Mouse (Mus musculus) midbrain, embryonic 15.5 days (tissue): Measurements from ENCODE around the gene B4galt4. TPM values are rescaled to one million over a fixed set of nuclear protein-coding genes. Genes with fewer than 3 reads are reported as not detected.

Experiments
- polyA plus RNA-seq: library from polyadenylated mRNA; unstranded; fragments of >200 nt; fragmentation: Nextera tagmentation; extraction: Ambion mirVana; gene quantifications from 2 replicates; pipeline ENCODE4 v1.2.1, GENCODE M21; 2015

Gene B4galt4
- polyA plus RNA-seq, 1 experiment from 2014 or later, result 30.0 TPM

Other genes with a start within 250 kb of the B4galt4 start
- gene Timmdc1, start 219.6 kb upstream of the B4galt4 start, polyA plus RNA-seq, result 32.0 and 33.0 TPM in 2 replicates
- 52.6 and 56.4 TPM in 2 replicates for gene Poglut1, start 192.0 kb upstream of the B4galt4 start, polyA plus RNA-seq
- 35.4 and 40.8 TPM in 2 replicates for gene Tmem39a, start 183.6 kb upstream of the B4galt4 start, polyA plus RNA-seq
- gene Arhgap31, start 29.0 kb upstream of the B4galt4 start, polyA plus RNA-seq, result 5.8 and 6.1 TPM in 2 replicates
- gene Upk1b, start 58.1 kb downstream of the B4galt4 start, polyA plus RNA-seq, result 0.57 TPM in 1 of 2 replicates, not detected in the other
- gene 4930435E12Rik, start 86.5 kb downstream of the B4galt4 start, polyA plus RNA-seq, result not detected in 2 replicates
- 1.8 and 2.4 TPM in 2 replicates for gene Igsf11, start 150.4 kb downstream of the B4galt4 start, polyA plus RNA-seq